Mouse (Mus musculus) C2C12 (cell line): Measurements from ENCODE around the gene Sp140.
"Not testable (repeated sequence)": the region's sequence is repeated elsewhere in the genome, so short reads cannot be mapped to it uniquely, and the experiment has no call there.

Experiments
- CEBPB ChIP-seq: IDR thresholded peaks from one replicate; pipeline ENCODE4 v1.6.1; 2011; ENCODE audit warnings: low read depth, mild to moderate bottlenecking, control low read depth, moderate library complexity
- CTCF ChIP-seq: IDR thresholded peaks from one replicate; pipeline ENCODE4 v1.5.1; 2011; ENCODE audit not compliant: control insufficient read depth, insufficient read depth, insufficient read length
- FOSL1 ChIP-seq: IDR thresholded peaks from one replicate; pipeline ENCODE4 v1.8.0; 2011; ENCODE audit warnings: mild to moderate bottlenecking, low read length; ENCODE audit not compliant: poor library complexity, insufficient read depth, severe bottlenecking
- MAX ChIP-seq: IDR thresholded peaks from one replicate; pipeline ENCODE4 v1.6.1; 2011; ENCODE audit warnings: mild to moderate bottlenecking, control low read depth
- MYOG ChIP-seq: IDR thresholded peaks from one replicate; pipeline ENCODE4 v1.6.1; 2011; ENCODE audit not compliant: control insufficient read depth, insufficient read length; ENCODE audit errors: extremely low read depth
- USF1 ChIP-seq: IDR thresholded peaks from one replicate; pipeline ENCODE4 v1.6.1; 2011; ENCODE audit warnings: low read depth, mild to moderate bottlenecking, control low read depth, moderate library complexity

GRCm38 (mm10) chr1:85588697-85589096, 11.5 kb upstream of the Sp140 start:
- not testable (repeated sequence) for TF ChIP-seq CTCF, MAX, USF1, MYOG, FOSL1, CEBPB
